Mouse (Mus musculus) cortical plate, adult 2 months (tissue): ENCODE results near the gene Tnik. TPM values are rescaled to one million over a fixed set of nuclear protein-coding genes. Genes with fewer than 3 reads are reported as not detected.

Experiments
- H3K27ac ChIP-seq: fragments of 200-500 bp; 2 replicates; pipeline ENCODE4 v1.5.1; 2012; ENCODE audit warnings: low read length, control low read depth, inconsistent platforms; ENCODE audit not compliant: insufficient read depth
- H3K4me1 ChIP-seq: fragments of 200-500 bp; 2 replicates; pipeline ENCODE4 v1.6.1; 2011; ENCODE audit warnings: low read length; ENCODE audit not compliant: control insufficient read depth, insufficient read depth
- H3K4me3 ChIP-seq: fragments of 200-500 bp; 2 replicates; pipeline ENCODE4 v1.5.1; 2011; ENCODE audit warnings: mild to moderate bottlenecking, low read length, control low read depth; ENCODE audit not compliant: insufficient read depth
- CTCF ChIP-seq: fragments of 200-500 bp; IDR thresholded peaks from 2 replicates; pipeline ENCODE4 v1.5.1; 2011; ENCODE audit warnings: mild to moderate bottlenecking, control low read depth, low read length; ENCODE audit not compliant: insufficient read depth; ENCODE audit errors: extremely low read depth
- POLR2A ChIP-seq: fragments of 200-500 bp; IDR thresholded peaks from 2 replicates; pipeline ENCODE4 v1.6.1; 2011; ENCODE audit warnings: mild to moderate bottlenecking, low read length, control low read depth; ENCODE audit not compliant: insufficient read depth; ENCODE audit errors: extremely low read depth
- polyA plus RNA-seq: library from polyadenylated mRNA; depleted of rRNA; stranded (reverse); fragments of >200 nt; gene quantifications from 2 replicates; pipeline ENCODE4 v1.2.3, GENCODE M21; 2012

The Tnik gene
- polyA plus RNA-seq, 1 experiment: 95.8 TPM

DNA sequence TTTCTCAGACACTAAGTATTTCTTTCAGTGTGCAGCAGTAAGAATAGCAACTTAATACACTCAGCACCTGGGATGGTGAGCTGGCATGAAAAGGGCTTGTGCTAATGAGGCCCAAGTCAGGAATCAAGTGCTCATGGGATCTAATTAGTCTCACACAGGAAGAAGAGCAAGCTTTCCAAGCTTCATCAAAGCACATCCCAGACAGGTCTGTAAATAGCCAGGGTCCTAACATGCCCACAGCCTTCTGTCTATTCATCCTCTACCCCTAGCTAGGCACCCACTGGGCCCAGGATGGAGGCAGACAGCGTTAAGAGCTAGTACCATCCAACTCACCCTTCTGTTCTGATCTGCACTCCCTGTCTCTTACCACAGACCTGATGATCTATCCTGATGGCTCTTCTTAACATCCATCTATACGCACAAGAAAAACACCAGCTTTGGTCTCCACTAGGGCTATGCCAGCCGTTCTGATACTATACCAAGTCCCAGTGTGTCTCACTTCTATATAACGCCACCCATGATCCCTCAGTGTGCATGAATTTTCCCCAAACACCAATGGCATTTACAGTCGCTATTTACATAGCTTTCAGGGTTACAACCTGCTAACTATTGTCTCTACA is 354.1 kb downstream of the Tnik start:
- H3K4me1 ChIP-seq: peaks cover 7% of the 10 kb centered on the region
- no peak overlapping the region for H3K27ac ChIP-seq
- no peak for TF ChIP-seq POLR2A
- H3K4me3 ChIP-seq: no peak overlapping the region

DNA sequence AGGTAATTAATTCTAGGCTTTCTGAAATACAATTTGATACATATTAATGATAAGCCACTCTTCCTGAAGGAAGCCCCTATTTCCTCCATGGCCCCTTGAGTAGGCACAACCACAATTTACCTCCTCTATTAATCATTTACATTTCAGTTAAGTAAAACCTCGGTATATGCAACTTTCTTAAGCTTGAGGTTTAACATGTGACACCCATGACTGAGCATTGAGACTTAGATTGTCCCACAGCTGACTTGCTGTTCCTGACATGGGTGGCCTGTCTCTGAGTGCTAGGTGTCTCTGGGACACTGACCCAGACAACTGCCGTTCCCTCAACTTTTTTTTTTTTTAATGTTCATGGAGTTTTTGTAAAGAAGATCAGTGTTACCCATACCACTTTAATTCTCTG is 358.8 kb downstream of the Tnik start:
- H3K4me3 ChIP-seq: no peak overlapping the region
- no peak for TF ChIP-seq POLR2A
- TF ChIP-seq CTCF: no peak
- H3K27ac ChIP-seq: no peak overlapping the region
- no peaks in the 10 kb centered on the region; the same call in 1 of the 2 replicates for H3K4me1 ChIP-seq

DNA sequence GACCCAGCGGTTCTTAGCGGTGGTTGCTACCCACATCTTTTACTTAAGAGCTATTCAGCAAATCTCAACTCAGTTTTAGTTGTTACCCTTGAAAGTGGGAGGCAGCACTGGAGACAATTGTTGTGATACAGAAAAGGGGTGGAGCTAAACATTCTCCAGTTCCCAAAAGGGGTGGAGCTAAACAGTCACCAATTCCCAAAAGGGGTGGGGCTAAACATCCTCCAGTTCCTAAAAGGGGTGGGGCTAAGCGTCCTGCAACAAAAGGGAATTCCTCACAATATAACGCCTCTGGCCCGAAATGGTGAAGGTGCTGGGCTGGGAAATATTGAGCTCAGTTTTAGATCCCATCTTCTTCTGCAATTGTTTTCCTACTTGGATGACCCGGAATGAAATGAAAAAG is 363.8 kb downstream of the Tnik start:
- TF ChIP-seq CTCF (no peak), POLR2A (no peak)
- Histone ChIP-seq H3K4me1 (no peaks in the 10 kb centered on the region), H3K4me3 (no peak overlapping the region), H3K27ac (no peak overlapping the region)

DNA sequence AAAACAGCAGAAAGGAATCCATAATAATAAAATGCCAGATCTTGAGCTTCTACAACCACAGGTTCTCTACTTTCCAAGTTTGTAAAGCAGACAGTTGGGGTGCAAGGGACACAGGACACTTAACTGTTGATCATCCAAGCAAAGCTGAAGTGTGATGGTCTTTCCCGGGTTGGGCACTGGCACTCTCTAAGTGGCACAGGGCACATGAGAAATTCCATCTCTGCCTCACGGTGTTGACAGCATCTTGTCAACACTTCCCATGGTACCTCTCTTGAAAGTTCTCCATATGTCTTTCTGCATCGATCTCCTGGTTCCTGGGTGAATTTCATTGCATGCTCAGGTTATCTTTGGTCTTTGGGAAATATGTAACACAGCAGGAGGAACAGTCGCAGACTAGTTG is 373.8 kb downstream of the Tnik start:
- no peak overlapping the region for H3K4me3 ChIP-seq
- no peak overlapping the region for H3K27ac ChIP-seq
- no peak for TF ChIP-seq CTCF
- no peak for TF ChIP-seq POLR2A
- peaks cover 6% of the 10 kb centered on the region for H3K4me1 ChIP-seq

DNA sequence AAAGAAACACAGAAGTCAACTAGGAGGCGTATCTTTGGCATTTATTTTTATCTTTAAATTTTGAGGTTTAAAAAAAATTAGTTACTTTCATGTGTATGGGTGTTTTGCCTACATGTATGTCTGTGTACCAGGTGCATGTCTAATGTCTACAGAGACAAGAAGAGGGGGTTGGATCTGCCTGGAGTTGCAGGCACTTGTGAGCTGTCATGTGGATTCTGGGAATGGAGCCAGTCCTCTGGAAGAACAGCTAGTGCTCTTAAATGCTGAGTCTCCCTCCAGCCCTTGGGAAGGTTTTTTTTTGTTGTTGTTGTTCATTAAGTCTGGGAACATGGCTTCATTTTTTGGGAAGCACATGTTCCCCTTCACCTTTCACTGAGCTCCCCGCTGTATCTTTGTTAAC is 375.9 kb downstream of the Tnik start:
- H3K4me1 ChIP-seq: peaks cover 6% of the 10 kb centered on the region
- H3K27ac ChIP-seq: peak overlapping the region; percentile 86
- TF ChIP-seq POLR2A (no peak), CTCF (no peak)
- H3K4me3 ChIP-seq: no peak overlapping the region

DNA sequence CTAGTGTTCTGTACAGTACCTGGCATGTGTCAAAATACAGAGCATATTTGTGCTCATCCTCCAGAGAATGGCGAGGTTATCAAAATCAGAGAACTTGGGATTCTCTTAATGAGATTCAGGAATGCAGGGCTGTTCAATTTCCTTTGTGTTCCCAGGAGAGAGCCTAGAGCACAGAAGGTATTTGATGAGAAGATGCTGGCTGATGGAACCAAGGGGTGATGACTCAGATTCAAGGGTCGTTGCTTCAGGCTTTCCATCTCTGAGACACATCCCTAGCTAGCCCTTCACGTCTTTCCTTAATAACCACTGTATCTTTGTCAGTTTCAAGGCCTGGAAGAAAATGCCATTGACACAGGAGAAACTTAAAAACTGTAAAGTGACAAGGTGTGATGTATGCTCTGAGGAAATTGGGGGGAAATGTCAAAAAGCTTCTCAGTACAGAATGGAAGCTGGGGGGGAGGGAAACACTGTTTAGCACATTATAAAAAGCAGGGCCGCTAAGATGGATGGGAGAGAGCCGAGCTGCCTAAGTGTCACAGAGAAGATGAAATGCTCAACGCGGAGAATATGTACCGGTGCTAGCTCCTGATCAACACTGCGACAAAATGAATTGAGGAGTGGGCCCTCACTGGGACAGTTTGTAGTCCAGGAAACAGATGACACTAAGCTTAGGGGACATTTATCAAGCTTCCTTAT is 380.4 kb downstream of the Tnik start:
- Histone ChIP-seq H3K4me1 (0 out of 2 replicates have a peak, but pooled peaks cover 2% of the 10 kb centered on the region), H3K4me3 (no peak overlapping the region), H3K27ac (no peak overlapping the region)
- no peak for TF ChIP-seq CTCF
- no peak for TF ChIP-seq POLR2A

DNA sequence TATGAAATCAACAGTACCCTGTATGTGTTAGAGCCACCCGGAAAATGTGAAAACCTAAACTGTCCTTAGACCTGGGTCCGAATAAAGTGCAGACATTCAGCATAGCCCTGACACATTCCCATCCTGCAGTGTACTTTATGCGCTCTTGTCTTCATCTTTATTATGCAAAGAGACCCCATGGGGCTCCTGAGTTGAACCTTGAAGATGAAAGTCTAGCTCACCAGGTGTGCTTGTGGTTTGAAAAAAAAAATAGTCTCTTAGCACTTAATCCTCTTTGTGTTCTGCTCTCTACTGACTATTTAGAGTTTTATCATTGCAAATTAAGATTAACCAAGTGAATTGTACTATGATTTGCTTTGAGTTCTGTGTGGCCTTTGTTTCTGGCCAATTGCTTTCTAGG is 389.6 kb downstream of the Tnik start:
- no peak for TF ChIP-seq CTCF
- TF ChIP-seq POLR2A: no peak
- H3K4me1 ChIP-seq: no peaks in the 10 kb centered on the region

DNA sequence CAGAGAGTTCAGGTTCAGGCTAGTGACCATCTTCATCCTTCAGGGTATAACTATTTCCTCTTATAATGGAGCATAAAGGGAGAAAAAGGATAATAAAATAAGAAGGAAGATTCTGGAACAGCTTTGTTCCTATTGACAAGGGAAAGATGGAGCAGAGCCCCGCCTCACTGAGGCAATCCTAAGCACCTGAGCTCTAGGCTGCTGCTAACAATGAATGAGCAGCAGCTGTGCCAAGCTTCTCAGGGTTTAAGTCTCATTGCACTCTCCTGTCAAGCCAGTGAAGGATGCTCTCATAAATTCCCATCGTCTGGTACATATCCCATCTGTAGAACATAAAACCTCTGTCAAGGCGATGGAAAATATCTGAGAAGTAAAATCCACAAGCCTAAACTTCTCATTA is 390.0 kb downstream of the Tnik start:
- Histone ChIP-seq H3K27ac (no peak overlapping the region), H3K4me1 (no peaks in the 10 kb centered on the region), H3K4me3 (no peak overlapping the region)
- TF ChIP-seq CTCF: no peak
- no peak for TF ChIP-seq POLR2A

More for the DNA sequence above, 389.6 kb downstream of the Tnik start:
- no peak overlapping the region for H3K27ac ChIP-seq
- no peak overlapping the region for H3K4me3 ChIP-seq

DNA sequence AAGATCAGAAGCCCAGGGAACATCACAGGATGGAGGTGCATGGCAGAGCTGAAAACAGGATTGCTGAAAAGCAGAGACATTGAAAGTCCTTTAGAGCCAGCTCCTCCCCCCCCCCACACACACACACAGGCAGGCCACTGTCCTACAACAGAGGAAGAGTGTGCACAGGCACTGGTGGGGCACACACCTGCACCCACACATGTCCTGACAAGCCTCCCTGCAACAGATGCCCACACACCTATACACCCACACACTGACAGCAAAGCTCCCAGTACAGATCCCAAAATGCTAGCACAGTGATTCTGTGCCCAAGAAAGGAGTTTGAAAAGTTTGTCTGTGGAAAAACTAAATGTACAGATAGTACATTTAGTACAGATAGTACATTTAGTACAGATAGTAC is 391.7 kb downstream of the Tnik start:
- TF ChIP-seq POLR2A (no peak), CTCF (no peak)
- H3K4me3 ChIP-seq: no peak overlapping the region

DNA sequence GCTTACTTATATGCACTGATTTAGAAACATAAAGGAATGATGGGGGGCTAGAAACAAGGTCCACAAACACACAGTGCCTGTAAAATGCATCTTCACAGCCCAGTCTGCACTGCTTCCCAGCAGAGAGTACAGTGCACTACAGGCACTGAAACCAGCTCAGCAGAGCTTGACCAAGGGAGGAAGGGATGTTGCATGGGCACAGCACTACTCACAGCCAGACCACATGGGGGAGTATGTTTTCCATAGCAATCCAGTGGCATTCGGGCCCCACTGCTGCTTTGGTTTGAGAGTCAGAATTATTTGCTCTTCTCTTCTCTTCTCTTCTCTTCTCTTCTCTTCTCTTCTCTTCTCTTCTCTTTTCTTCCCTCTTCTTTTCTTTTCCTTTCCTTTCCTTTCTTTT is 395.3 kb downstream of the Tnik start:
- TF ChIP-seq CTCF (no peak), POLR2A (no peak)
- H3K4me3 ChIP-seq: no peak overlapping the region
- no peak overlapping the region for H3K27ac ChIP-seq
- H3K4me1 ChIP-seq: no peaks in the 10 kb centered on the region

More for the DNA sequence above, 391.7 kb downstream of the Tnik start:
- Histone ChIP-seq H3K27ac (no peak overlapping the region), H3K4me1 (no peaks in the 10 kb centered on the region)
